15 mouse cellular contexts compared by ENCODE assay signal in genomic region chr11:90326836-90327235, GRCm38 (mm10).
A peak's percentile ranks its signal among the peaks of the same experiment; 100 is the strongest.
DNase-seq lines count a peak whose midpoint lies in the region; ATAC-seq and TF ChIP-seq lines count a peak whose summit lies in the region.
"Had no signal": no experiment of that assay in that cellular context is flagged by ENCODE, and none has a peak within 500 bp of the region (broad histone marks: within the 10 kb centered on the region; RNA-seq: fewer than 3 reads in every experiment).

No protein-coding gene starts in this region.

- H3K79me2 ChIP-seq in heart, adult 2 months (replicated peaks; ENCODE audit: control insufficient read depth, insufficient read depth, low read length), result no peaks in the 10 kb centered on the region

- H3K4me1 ChIP-seq in heart, adult 2 months (ENCODE audit: control insufficient read depth, insufficient read depth, low read length), result no peaks in the 10 kb centered on the region; the same call in 1 of the 2 replicates
- no peaks in the 10 kb centered on the region for H3K4me1 ChIP-seq in heart, embryonic 10.5 days
- H3K4me1 ChIP-seq in midbrain, embryonic 11.5 days (ENCODE audit: control insufficient read depth, insufficient read depth, low read length), result no peaks in the 10 kb centered on the region
- H3K4me1 ChIP-seq in midbrain, embryonic 16.5 days (ENCODE audit: control insufficient read depth, insufficient read depth, low read length), result no peaks in the 10 kb centered on the region
- H3K4me1 ChIP-seq: forebrain, embryonic 10.5 days; midbrain, embryonic 15.5 days had no signal

- no peak for TF ChIP-seq EP300 in heart, adult 2 months (IDR thresholded peaks at IDR 0.05; ENCODE audit: insufficient read depth, low read depth, low read length)

- no peak overlapping the region for H3K9ac ChIP-seq in heart, adult 2 months (ENCODE audit: low read depth, low read length)
- H3K9ac ChIP-seq in midbrain, embryonic 11.5 days (ENCODE audit: low read length), result no peak overlapping the region
- no peak overlapping the region for H3K9ac ChIP-seq in midbrain, embryonic 16.5 days (ENCODE audit: low read depth, low read length)
- H3K9ac ChIP-seq: midbrain, embryonic 15.5 days had no signal

- WGBS in heart, adult 2 months, result 27% methylated on average over 1 of the region's 1 CpGs
- WGBS in heart, embryonic 10.5 days, result 48% methylated on average over 1 of the region's 1 CpGs
- 55% methylated on average over 1 of the region's 1 CpGs for WGBS in midbrain, embryonic 11.5 days
- 68% methylated on average over 1 of the region's 1 CpGs for WGBS in midbrain, embryonic 16.5 days

- no peak for ATAC-seq in midbrain, embryonic 11.5 days (ENCODE audit: low FRiP score)
- ATAC-seq in midbrain, embryonic 16.5 days, result no peak
- ATAC-seq: hindbrain, postnatal 0 days; midbrain, embryonic 15.5 days; Patski had no signal

- TF ChIP-seq CTCF in heart, adult 2 months (IDR thresholded peaks at IDR 0.05), result no peak

- intact Hi-C loops in heart, adult 2 months (cut with DNase I), result no loop called here

- no peak overlapping the region for H3K4me2 ChIP-seq in midbrain, embryonic 11.5 days
- H3K4me2 ChIP-seq in midbrain, embryonic 16.5 days (ENCODE audit: low read length), result no peak overlapping the region
- H3K4me2 ChIP-seq: midbrain, embryonic 15.5 days had no signal

- peak; percentile 66 to 73 for DNase-seq in heart, adult 2 months
- no peak for DNase-seq in heart, embryonic 10.5 days (ENCODE audit: low spot score)
- DNase-seq in midbrain, embryonic 11.5 days (ENCODE audit: low spot score, missing footprints), result peak; percentile 74
- DNase-seq in heart, adult 8-10 months (ENCODE audit: low spot score), result peak; percentile 71
- peak; percentile 40 for DNase-seq in lung, postnatal 36 days
- no peak for DNase-seq in cerebellum, postnatal 14 days
- no peak for DNase-seq in spleen, postnatal 14 days (ENCODE audit: low spot score in 2 of 2)
- DNase-seq: cerebellum, postnatal 36 days; kidney, adult 18-20 months had no signal

- TF ChIP-seq POLR2A in heart, adult 2 months (IDR thresholded peaks at IDR 0.05; ENCODE audit: insufficient read depth, low read depth, low read length), result no peak

- H3K27me3 ChIP-seq in heart, adult 2 months (ENCODE audit: control insufficient read depth, insufficient read depth, low read length), result no peaks in the 10 kb centered on the region
- H3K27me3 ChIP-seq in heart, embryonic 10.5 days (ENCODE audit: insufficient read depth, poor library complexity, severe bottlenecking), result no peaks in the 10 kb centered on the region
- H3K27me3 ChIP-seq in midbrain, embryonic 11.5 days (ENCODE audit: control insufficient read depth, insufficient read depth, low read length), result no peaks in the 10 kb centered on the region
- no peaks in the 10 kb centered on the region for H3K27me3 ChIP-seq in midbrain, embryonic 16.5 days (ENCODE audit: control insufficient read depth, insufficient read depth, low read depth, low read length)
- H3K27me3 ChIP-seq: midbrain, embryonic 15.5 days had no signal

- H3K4me3 ChIP-seq in heart, adult 2 months, result no peak overlapping the region
- H3K4me3 ChIP-seq in heart, embryonic 10.5 days, result no peak overlapping the region
- no peak overlapping the region for H3K4me3 ChIP-seq in midbrain, embryonic 11.5 days (ENCODE audit: low read depth, low read length)
- no peak overlapping the region for H3K4me3 ChIP-seq in midbrain, embryonic 16.5 days (ENCODE audit: low read depth, low read length)
- H3K4me3 ChIP-seq: forebrain, embryonic 10.5 days; midbrain, embryonic 15.5 days had no signal

- H3K27ac ChIP-seq in heart, adult 2 months, result no peak overlapping the region
- H3K27ac ChIP-seq in heart, embryonic 10.5 days, result no peak overlapping the region
- H3K27ac ChIP-seq in midbrain, embryonic 11.5 days (ENCODE audit: low read depth, low read length), result no peak overlapping the region
- H3K27ac ChIP-seq in midbrain, embryonic 16.5 days (ENCODE audit: low read length), result no peak overlapping the region
- H3K27ac ChIP-seq: forebrain, embryonic 10.5 days; hindbrain, postnatal 0 days; macrophage; midbrain, embryonic 15.5 days had no signal

- H3K36me3 ChIP-seq in heart, adult 2 months (ENCODE audit: control insufficient read depth, insufficient read depth, low read length), result no peaks in the 10 kb centered on the region
- H3K36me3 ChIP-seq in heart, embryonic 10.5 days, result no peaks in the 10 kb centered on the region
- no peaks in the 10 kb centered on the region for H3K36me3 ChIP-seq in midbrain, embryonic 11.5 days (ENCODE audit: control insufficient read depth, insufficient read depth, low read length)
- no peaks in the 10 kb centered on the region for H3K36me3 ChIP-seq in midbrain, embryonic 16.5 days (ENCODE audit: control insufficient read depth, insufficient read depth, low read length)
- H3K36me3 ChIP-seq: forebrain, embryonic 10.5 days; midbrain, embryonic 15.5 days had no signal

- H3K9me3 ChIP-seq in heart, embryonic 10.5 days, result no peaks in the 10 kb centered on the region
- no peaks in the 10 kb centered on the region for H3K9me3 ChIP-seq in midbrain, embryonic 11.5 days (ENCODE audit: control insufficient read depth, low read length)
- H3K9me3 ChIP-seq in midbrain, embryonic 16.5 days (replicated peaks; ENCODE audit: control insufficient read depth, low read length, poor library complexity, severe bottlenecking), result no peaks in the 10 kb centered on the region
- H3K9me3 ChIP-seq: forebrain, embryonic 10.5 days; midbrain, embryonic 15.5 days had no signal

Comparison
In these comparisons a context has a peak if more than half of its experiments do, and no peak if none do; other contexts are left out.
1. DNase-seq: peak in heart, adult 2 months (2 of 2), midbrain, embryonic 11.5 days (single experiment), heart, adult 8-10 months (single experiment) and lung, postnatal 36 days (single experiment); none in heart, embryonic 10.5 days (single experiment), cerebellum, postnatal 14 days (0 of 2) and spleen, postnatal 14 days (0 of 2).